Mouse (Mus musculus) adipocyte (in vitro differentiated cells): ENCODE data around the gene Grem1.

Experiments used
- DNase-seq: peaks from one replicate; pipeline ENCODE4 v3.0.0-alpha.2; 2016; ENCODE audit warnings: low spot score

Grem1 gene

DNA sequence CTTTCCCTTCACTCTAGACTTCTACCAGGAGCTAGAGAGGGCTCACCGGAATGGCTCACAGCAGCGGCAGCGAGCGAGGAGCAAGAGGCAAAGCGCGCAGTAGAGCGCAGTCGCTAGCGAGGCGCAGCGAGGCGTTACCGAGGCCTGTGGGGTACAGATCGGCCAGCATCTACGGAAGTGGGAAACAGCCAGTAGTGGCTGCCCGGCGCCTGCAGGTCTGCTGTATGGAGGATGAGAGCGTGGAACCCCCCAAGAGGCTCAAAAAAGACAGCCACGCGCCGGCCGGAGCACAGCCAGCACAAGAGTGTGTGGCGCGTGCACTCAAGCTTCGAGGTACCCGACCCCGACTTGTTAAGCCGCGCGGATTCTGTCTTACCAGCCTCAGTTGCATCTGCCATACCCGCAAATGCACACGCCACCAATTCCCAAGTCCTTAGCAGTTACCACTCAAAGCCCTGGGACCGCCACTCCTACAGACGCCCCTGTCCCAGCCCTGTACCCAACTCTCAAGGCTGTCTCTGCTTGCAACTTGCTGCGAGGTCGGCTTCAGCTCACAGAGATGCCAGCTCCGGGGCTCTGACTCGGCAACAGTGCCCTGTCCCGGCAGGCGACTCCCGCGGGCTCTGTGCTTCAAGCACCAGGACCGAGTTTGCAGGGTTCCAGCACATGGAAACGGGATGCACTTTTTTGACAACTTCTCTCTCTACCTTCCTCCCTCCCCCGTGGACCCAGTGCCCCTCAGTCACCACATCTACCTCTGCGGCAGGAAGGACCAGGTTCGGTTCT, 728 bp downstream of the Grem1 start:
- DNase-seq: no peak

DNA sequence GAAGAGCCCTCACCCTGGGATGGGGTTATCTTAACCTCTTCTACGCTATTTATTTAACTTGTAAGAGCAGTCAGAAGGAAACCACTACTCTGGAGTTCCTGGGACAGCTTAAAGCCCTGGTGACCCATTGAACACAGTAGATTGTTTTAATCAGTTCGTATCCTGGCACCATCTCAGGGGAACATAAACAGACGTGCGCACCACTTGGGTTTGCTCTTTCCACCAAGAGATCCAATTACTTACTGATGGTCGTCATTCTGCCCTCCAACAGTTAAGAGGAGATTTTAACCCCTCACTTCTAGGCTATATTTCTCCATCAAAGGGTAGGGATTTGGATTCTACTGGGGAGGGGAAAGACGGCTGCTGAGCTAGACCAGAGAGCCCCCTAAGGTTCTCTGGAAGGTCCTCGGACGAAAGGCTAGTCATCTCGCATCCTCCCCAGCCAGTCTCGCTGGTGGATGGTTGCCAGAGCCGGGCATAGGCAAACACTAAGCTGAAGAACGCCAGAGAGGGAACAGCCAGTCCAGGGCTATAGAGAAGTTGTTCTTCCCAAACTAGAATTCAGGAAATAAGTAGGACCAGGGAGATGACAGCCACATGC, 1.4 kb downstream of the Grem1 start:
- DNase-seq: peak; percentile 18

DNA sequence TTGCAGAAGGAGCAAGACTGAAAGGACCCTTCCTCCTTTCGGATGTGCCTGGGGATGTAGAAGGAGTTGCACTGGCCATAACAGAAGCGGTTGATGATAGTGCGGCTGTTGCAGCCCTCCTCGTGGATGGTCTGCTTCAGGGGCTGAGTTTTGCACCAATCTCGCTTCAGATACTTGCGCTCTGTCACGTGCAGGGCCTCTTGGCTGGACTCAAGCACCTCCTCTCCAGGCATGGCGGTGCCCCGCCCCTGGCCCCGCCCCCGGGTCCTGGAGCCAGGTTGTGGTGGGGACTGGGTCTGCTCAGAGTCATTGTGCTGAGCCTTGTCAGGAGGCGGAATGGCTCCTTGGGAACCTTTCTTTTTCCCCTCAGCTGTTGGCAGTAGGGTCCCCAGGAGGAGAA, 8.7 kb downstream of the Grem1 start:
- no peak for DNase-seq

DNA sequence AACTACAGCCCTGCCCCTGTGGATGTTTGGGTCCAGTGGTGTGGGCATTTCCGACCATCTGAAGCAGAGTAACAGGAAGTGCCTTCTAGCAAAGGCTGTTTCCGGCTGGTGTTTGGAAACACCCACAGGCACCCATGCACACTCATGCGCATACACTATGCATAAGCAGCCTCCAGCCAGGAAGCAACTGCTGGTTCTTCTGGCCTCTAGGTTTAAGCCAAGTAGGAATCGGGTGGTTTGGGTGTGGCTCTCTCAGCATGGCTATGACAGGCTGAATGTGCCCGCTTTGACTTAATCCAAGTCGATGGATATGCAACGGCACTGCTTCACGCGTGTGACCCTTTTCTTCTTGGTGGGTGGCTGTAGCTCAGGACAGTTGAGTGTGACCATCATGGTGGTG, 9.1 kb downstream of the Grem1 start:
- no peak for DNase-seq

DNA sequence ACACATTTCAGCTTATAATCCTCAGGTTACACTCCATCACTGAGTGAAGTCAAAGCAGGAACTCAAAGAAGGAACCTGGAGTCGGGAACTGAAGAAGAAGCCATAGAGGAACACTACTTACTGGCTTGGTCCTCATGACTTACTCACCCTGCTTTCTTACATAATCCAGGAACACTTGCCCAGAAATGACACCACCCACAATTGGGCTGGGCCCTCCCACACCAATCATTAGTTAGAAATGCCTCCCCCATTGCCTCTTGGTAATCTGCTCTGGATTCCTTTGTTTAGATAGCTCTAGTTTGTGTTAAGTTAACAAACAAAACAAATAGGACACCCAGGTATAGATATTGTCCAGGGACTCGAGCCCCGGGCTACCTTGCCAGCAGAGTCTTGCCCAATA, 29.9 kb downstream of the Grem1 start:
- peak; percentile 28 for DNase-seq

DNA sequence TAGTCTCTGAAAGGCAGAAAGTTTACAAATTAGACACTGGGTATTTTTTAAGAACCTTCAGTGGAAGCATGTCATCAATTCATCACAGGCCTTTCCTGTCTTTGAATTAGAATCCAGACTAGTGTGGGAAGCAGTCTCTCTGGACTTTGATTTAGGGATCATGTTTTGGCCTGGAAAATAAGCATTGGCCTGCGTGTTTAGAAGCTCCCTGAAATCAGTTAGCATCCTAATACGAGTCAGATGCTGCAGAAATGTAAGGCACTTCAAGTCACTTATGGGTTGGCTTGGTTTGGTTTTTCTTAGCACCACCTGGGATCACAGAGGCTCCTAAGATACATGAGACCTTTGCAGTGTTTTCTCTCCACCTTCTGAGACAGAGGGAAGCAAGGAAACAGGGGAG, 43.6 kb downstream of the Grem1 start:
- no peak for DNase-seq

DNA sequence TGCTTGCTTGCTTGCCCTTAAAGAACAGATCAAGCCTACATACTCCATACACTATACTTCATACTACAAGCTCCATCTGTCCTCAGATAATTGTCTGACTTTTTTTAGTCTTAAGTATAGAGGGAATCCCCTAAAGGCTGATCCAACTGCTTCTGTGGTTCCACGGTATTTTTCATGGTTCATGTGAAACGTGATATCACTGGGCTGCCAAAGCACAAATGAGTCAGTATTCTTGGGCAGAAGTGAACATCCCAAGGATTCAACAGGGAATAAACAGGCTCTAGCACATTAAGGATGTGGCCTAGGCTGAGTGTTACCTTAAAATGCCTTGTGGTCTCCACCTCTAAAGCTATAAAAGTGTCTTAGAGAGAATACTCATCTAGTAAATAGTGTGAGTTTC, 45.0 kb downstream of the Grem1 start:
- peak; percentile 30 for DNase-seq

DNA sequence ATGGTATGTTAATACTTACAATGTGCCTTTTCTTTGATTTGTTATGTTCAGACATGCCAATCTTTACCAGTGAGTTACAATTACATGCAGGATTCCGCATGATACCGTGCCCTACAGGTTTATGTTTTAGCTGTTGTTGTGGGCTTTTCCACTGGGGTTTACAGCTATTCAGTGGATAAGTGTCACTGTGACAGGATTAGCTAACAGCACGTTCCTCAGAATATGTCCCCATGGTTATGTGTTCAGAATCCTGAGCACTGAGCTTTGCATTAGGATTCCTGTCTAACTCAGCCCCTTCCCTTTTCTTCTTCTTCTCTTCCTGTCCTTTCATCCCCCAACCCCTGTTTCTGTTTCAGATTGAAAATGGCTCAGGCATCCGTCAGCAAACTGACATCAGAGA, 50.9 kb downstream of the Grem1 start:
- DNase-seq: no peak

DNA sequence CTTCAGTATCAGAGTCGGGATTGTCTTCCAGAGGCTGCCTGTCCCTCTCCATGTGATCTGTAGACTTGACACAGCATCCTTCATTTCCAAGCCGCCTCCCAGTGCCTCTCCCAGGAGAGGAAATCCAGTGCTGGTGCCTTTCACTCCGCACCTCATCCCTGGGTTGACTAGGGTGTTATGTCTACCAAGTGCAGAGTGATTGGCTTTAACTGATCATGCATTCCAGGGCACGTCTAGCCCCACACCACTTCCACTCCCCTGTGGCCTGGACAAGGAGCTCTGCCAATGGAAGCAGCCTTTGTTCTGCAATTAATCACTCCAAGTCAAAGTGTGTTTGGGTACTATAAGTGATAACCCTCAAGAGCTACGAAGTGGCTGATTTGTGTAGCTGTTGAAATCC, 56.9 kb downstream of the Grem1 start:
- no peak for DNase-seq

DNA sequence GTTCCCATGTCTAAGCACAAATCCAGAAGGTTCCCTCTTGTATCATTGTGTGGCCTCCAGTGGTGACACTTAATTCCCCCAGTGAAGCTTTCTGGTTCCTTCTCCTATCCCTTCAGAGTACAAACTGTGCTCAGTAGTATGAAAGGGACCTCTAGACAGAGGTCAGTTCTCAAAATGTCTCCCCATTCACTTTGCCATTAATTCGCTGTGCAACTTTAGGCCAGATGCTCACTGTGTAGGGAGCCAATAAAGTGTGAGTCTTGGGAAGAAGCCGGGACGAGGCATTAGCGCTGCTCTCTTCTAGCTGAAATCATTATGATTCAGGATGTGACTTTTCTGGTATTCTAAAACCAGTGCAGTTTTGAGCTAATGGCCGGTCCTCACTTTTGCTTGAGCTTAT, 61.8 kb downstream of the Grem1 start:
- DNase-seq: no peak

DNA sequence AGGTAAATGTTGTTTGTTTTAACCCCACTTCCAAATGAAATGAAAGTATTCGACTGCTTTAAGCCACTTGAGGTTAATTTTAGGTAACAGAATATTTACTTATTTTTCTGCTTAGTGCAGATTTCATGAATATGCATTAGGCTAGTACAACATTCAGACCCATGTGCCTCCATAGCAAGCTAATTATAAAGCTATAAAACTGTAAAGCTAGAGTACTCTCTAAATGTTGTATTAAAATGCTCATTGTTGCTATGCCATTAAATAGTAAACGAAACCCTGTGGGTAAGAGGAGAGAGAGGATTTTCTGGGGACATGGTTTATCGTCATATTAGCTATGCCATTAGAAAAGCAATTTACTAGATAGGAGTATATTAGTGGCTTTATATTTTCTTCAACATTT, 62.2 kb downstream of the Grem1 start:
- DNase-seq: no peak
